Mouse (Mus musculus): ENCODE results near the gene S100a9. TPM values are rescaled to one million over a fixed set of nuclear protein-coding genes. Genes with fewer than 3 reads are reported as not detected.

The S100a9 gene
- total RNA-seq, 2 experiments from 2014 or later = 2,061 to 7,257 TPM

Other genes with a start within 250 kb of the S100a9 start
- not detected in 2 replicates for gene Npr1, start 229.9 kb downstream of the S100a9 start, total RNA-seq (2015; ENCODE audit: low replicate concordance)
- not detected in 2 replicates for gene Npr1, start 229.9 kb downstream of the S100a9 start, total RNA-seq (2017; ENCODE audit: low replicate concordance)
- gene Ilf2, start 219.6 kb downstream of the S100a9 start, total RNA-seq (2015; ENCODE audit: low replicate concordance) = 61.6 and 86.5 TPM in 2 replicates
- gene Ilf2, start 219.6 kb downstream of the S100a9 start, total RNA-seq (2017; ENCODE audit: low replicate concordance) = 93.7 and 150 TPM in 2 replicates
- 11.3 and 17.7 TPM in 2 replicates for gene Snapin, start 204.7 kb downstream of the S100a9 start, total RNA-seq (2015; ENCODE audit: low replicate concordance)
- 13.1 and 16.4 TPM in 2 replicates for gene Snapin, start 204.7 kb downstream of the S100a9 start, total RNA-seq (2017; ENCODE audit: low replicate concordance)
- 78.9 and 101 TPM in 2 replicates for gene Chtop, start 186.2 kb downstream of the S100a9 start, total RNA-seq (2015; ENCODE audit: low replicate concordance)
- gene Chtop, start 186.2 kb downstream of the S100a9 start, total RNA-seq (2017; ENCODE audit: low replicate concordance) = 47.3 and 66.6 TPM in 2 replicates
- 27.7 and 33.9 TPM in 2 replicates for gene S100a1, start 181.3 kb downstream of the S100a9 start, total RNA-seq (2015; ENCODE audit: low replicate concordance)
- gene S100a1, start 181.3 kb downstream of the S100a9 start, total RNA-seq (2017; ENCODE audit: low replicate concordance) = 18.2 and 22.8 TPM in 2 replicates
- gene S100a13, start 181.3 kb downstream of the S100a9 start, total RNA-seq (2015; ENCODE audit: low replicate concordance) = 8.8 and 10.8 TPM in 2 replicates
- gene S100a13, start 181.3 kb downstream of the S100a9 start, total RNA-seq (2017; ENCODE audit: low replicate concordance) = 6.7 and 9.5 TPM in 2 replicates
- gene S100a14, start 168.9 kb downstream of the S100a9 start, total RNA-seq (2015; ENCODE audit: low replicate concordance) = not detected in 2 replicates
- not detected in 2 replicates for gene S100a14, start 168.9 kb downstream of the S100a9 start, total RNA-seq (2017; ENCODE audit: low replicate concordance)
- gene S100a16, start 158.5 kb downstream of the S100a9 start, total RNA-seq (2015; ENCODE audit: low replicate concordance) = not detected in 2 replicates
- gene S100a16, start 158.5 kb downstream of the S100a9 start, total RNA-seq (2017; ENCODE audit: low replicate concordance) = not detected in 2 replicates
- gene S100a3, start 135.1 kb downstream of the S100a9 start, total RNA-seq (2015; ENCODE audit: low replicate concordance) = not detected in 2 replicates
- not detected in 2 replicates for gene S100a3, start 135.1 kb downstream of the S100a9 start, total RNA-seq (2017; ENCODE audit: low replicate concordance)
- not detected in 2 replicates for gene S100a2, start 105.5 kb downstream of the S100a9 start, total RNA-seq (2015; ENCODE audit: low replicate concordance)
- not detected in 2 replicates for gene S100a2, start 105.5 kb downstream of the S100a9 start, total RNA-seq (2017; ENCODE audit: low replicate concordance)
- gene Gm42674, start 93.8 kb downstream of the S100a9 start, total RNA-seq (2015; ENCODE audit: low replicate concordance) = not detected in 2 replicates
- gene Gm42674, start 93.8 kb downstream of the S100a9 start, total RNA-seq (2017; ENCODE audit: low replicate concordance) = not detected in 2 replicates
- gene S100a4, start 92.0 kb downstream of the S100a9 start, total RNA-seq (2015; ENCODE audit: low replicate concordance) = 36.9 and 83.6 TPM in 2 replicates
- 29.4 and 37.4 TPM in 2 replicates for gene S100a4, start 92.0 kb downstream of the S100a9 start, total RNA-seq (2017; ENCODE audit: low replicate concordance)
- gene S100a5, start 87.2 kb downstream of the S100a9 start, total RNA-seq (2015; ENCODE audit: low replicate concordance) = not detected in 2 replicates
- gene S100a5, start 87.2 kb downstream of the S100a9 start, total RNA-seq (2017; ENCODE audit: low replicate concordance) = not detected in 2 replicates
- gene S100a6, start 82.8 kb downstream of the S100a9 start, total RNA-seq (2015; ENCODE audit: low replicate concordance) = 132 and 138 TPM in 2 replicates
- gene S100a6, start 82.8 kb downstream of the S100a9 start, total RNA-seq (2017; ENCODE audit: low replicate concordance) = 41.6 and 73.8 TPM in 2 replicates
- gene S100a7a, start 41.7 kb downstream of the S100a9 start, total RNA-seq (2015; ENCODE audit: low replicate concordance) = not detected in 2 replicates
- gene S100a7a, start 41.7 kb downstream of the S100a9 start, total RNA-seq (2017; ENCODE audit: low replicate concordance) = not detected in 2 replicates
- gene S100a8, start 26.7 kb downstream of the S100a9 start, total RNA-seq (2015; ENCODE audit: low replicate concordance) = 5,294 and 6,274 TPM in 2 replicates
- 2,245 and 2,738 TPM in 2 replicates for gene S100a8, start 26.7 kb downstream of the S100a9 start, total RNA-seq (2017; ENCODE audit: low replicate concordance)
- gene Pglyrp4, start 31.2 kb upstream of the S100a9 start, total RNA-seq (2015; ENCODE audit: low replicate concordance) = not detected in 2 replicates
- gene Pglyrp4, start 31.2 kb upstream of the S100a9 start, total RNA-seq (2017; ENCODE audit: low replicate concordance) = not detected in 2 replicates
- not detected in 2 replicates for gene Gm5849, start 82.2 kb upstream of the S100a9 start, total RNA-seq (2015; ENCODE audit: low replicate concordance)
- gene Gm5849, start 82.2 kb upstream of the S100a9 start, total RNA-seq (2017; ENCODE audit: low replicate concordance) = not detected in 2 replicates